In the genomic region with DNA sequence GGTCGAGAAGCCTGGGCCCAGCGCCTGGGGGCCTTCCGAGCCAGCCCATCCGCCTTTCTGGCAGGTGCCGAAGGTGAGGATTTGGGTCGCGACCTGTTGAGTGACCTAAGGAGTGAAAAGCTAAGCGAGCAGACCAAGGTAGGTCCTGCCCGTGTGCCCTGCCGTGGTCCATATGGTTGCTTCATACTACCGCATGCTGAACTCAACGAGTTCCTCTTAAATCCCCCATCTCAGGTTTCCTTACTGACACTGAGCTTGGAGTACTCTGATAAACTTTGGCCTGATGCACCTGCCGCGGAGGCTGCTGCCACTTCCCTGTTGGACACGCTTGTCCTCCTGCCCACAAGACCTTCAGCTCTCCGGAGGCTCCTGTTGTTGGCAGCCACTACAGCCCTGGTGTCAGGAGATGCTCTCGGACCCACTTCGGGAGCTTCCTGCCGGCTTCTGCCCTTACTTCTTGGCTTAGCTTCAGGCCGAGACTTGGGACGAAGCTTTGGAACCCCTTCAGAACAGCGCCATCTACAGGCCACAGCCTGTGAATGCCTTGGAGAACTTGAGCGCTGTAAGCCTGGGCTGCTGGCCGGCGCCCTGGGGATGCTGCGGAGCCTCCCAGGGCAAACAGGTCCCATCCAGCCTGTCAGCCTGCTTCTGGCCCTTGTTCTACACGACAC, we compare ENCODE assay signal across 8 mouse cellular contexts. TPM values are rescaled to one million over a fixed set of nuclear protein-coding genes. Genes with fewer than 3 reads are reported as not detected.
DNase-seq lines count a peak whose midpoint lies in the region; ATAC-seq lines count a peak whose summit lies in the region.

No protein-coding gene starts in this region.

- H3K27ac ChIP-seq in intestine, embryonic 16.5 days (ENCODE audit: low read length), result peak overlapping the region; percentile 97
- peak overlapping the region; percentile 90 for H3K27ac ChIP-seq in midbrain, embryonic 10.5 days (replicated peaks)

- peak; percentile 6; the same call in 1 of the 2 replicates for ATAC-seq in intestine, embryonic 16.5 days
- no peak for ATAC-seq in activated CD4-positive, CD25-positive, alpha-beta regulatory T cell, adult 4 months

- H3K4me2 ChIP-seq in intestine, embryonic 16.5 days (ENCODE audit: low read depth, low read length), result peak overlapping the region; percentile 97

- intact Hi-C loops in left cerebral cortex, postnatal 36 days (cut with DNase I), result loop anchor here (5.0 kb wide), 1 partner anchor 69 kb away; a partner anchor contains a TSS

- H3K36me3 ChIP-seq in intestine, embryonic 16.5 days (ENCODE audit: control insufficient read depth, insufficient read depth, low read length), result peaks cover 5% of the 10 kb centered on the region
- peaks cover 5% of the 10 kb centered on the region; the same call in 1 of the 2 replicates for H3K36me3 ChIP-seq in midbrain, embryonic 10.5 days

- WGBS in intestine, embryonic 16.5 days, result 6% methylated on average over 27 of the region's 27 CpGs
- 9% methylated on average over 27 of the region's 27 CpGs for WGBS in midbrain, embryonic 10.5 days

- H3K9ac ChIP-seq in intestine, embryonic 16.5 days (ENCODE audit: low read depth, low read length), result peak overlapping the region; percentile 89

- peak; percentile 87 for DNase-seq in adrenal gland, postnatal 10 days
- peak; percentile 82 for DNase-seq in embryo, embryonic 11.5 days (ENCODE audit: low read depth, low spot score)
- DNase-seq in gastrocnemius, postnatal 4 days (ENCODE audit: low spot score in 2 of 2), result peak; percentile 65 to 85
- DNase-seq in left cerebral cortex, postnatal 36 days (ENCODE audit: low spot score in 2 of 2), result peak; percentile 71 to 78
- peak; percentile 87 for DNase-seq in midbrain, embryonic 10.5 days (ENCODE audit: low spot score)
- peak; percentile 46 to 47 for DNase-seq in right cerebral cortex, postnatal 36 days (ENCODE audit: low spot score in 2 of 2)

- peak overlapping the region; percentile 80 for H3K4me3 ChIP-seq in intestine, embryonic 16.5 days (ENCODE audit: low read length)
- peak overlapping the region; percentile 85 for H3K4me3 ChIP-seq in midbrain, embryonic 10.5 days

- H3K9me3 ChIP-seq in intestine, embryonic 16.5 days (ENCODE audit: control insufficient read depth, low read length), result no peaks in the 10 kb centered on the region
- H3K9me3 ChIP-seq in midbrain, embryonic 10.5 days (replicated peaks), result no peaks in the 10 kb centered on the region

- H3K27me3 ChIP-seq in intestine, embryonic 16.5 days (replicated peaks; ENCODE audit: control insufficient read depth, insufficient read depth, low read length), result no peaks in the 10 kb centered on the region
- H3K27me3 ChIP-seq in midbrain, embryonic 10.5 days (ENCODE audit: low read depth, poor library complexity, severe bottlenecking), result peaks cover 51% of the 10 kb centered on the region

- peaks cover 32% of the 10 kb centered on the region for H3K4me1 ChIP-seq in intestine, embryonic 16.5 days (ENCODE audit: control insufficient read depth, insufficient read depth, low read length)
- H3K4me1 ChIP-seq in midbrain, embryonic 10.5 days, result peaks cover 34% of the 10 kb centered on the region

RNA-seq across cellular contexts. Expression of a gene that starts 0.8 kb away (rescaled TPM):
- total RNA-seq in adrenal gland, postnatal 10 days (2021), result 1 to 10 TPM; 6.3 to 7.3 TPM
- total RNA-seq in gastrocnemius, postnatal 4 days (2021), result 1 to 10 TPM; 3.1 to 3.2 TPM
- 10.3 and 10.8 TPM in 2 replicates for polyA plus RNA-seq in intestine, embryonic 16.5 days (2015; fragmentation: Nextera tagmentation; extraction: Ambion mirVana)
- 1 to 10 TPM; 6.6 to 7.3 TPM for total RNA-seq in left cerebral cortex, postnatal 36 days (2021)
- polyA plus RNA-seq in midbrain, embryonic 10.5 days (2016; fragmentation: Nextera tagmentation; extraction: Ambion mirVana), result 1.6 and 2.3 TPM in 2 replicates
- 1 to 10 TPM; 5.1 to 8.6 TPM for polyA plus RNA-seq in activated CD4-positive, CD25-positive, alpha-beta regulatory T cell, adult 4 months (2017; shearing (Covaris generic))

RNA-seq across cellular contexts. Expression of a gene that starts 8.2 kb away (rescaled TPM):
- total RNA-seq in adrenal gland, postnatal 10 days (2021), result not detected
- total RNA-seq in gastrocnemius, postnatal 4 days (2021), result not detected
- 24.4 and 25.6 TPM in 2 replicates for polyA plus RNA-seq in intestine, embryonic 16.5 days (2015; fragmentation: Nextera tagmentation; extraction: Ambion mirVana)
- not detected for total RNA-seq in left cerebral cortex, postnatal 36 days (2021)
- polyA plus RNA-seq in midbrain, embryonic 10.5 days (2016; fragmentation: Nextera tagmentation; extraction: Ambion mirVana), result 0.16 and 0.29 TPM in 2 replicates
- not detected for polyA plus RNA-seq in activated CD4-positive, CD25-positive, alpha-beta regulatory T cell, adult 4 months (2017; shearing (Covaris generic))

RNA-seq across cellular contexts. Expression of a gene that starts 33.1 kb away (rescaled TPM):
- 100 to 1,000 TPM in 1 of 2 experiments, 10 to 100 TPM in 1; 98.8 to 108 TPM for total RNA-seq in adrenal gland, postnatal 10 days (2021)
- 10 to 100 TPM; 55.2 to 67.2 TPM for total RNA-seq in gastrocnemius, postnatal 4 days (2021)
- polyA plus RNA-seq in intestine, embryonic 16.5 days (2015; fragmentation: Nextera tagmentation; extraction: Ambion mirVana), result 111 and 131 TPM in 2 replicates
- 10 to 100 TPM; 73.2 to 74.8 TPM for total RNA-seq in left cerebral cortex, postnatal 36 days (2021)
- polyA plus RNA-seq in midbrain, embryonic 10.5 days (2016; fragmentation: Nextera tagmentation; extraction: Ambion mirVana), result 186 and 200 TPM in 2 replicates
- 10 to 100 TPM; 65.1 to 70.2 TPM for polyA plus RNA-seq in activated CD4-positive, CD25-positive, alpha-beta regulatory T cell, adult 4 months (2017; shearing (Covaris generic))

RNA-seq across cellular contexts. Expression of a gene that starts 41.4 kb away (rescaled TPM):
- total RNA-seq in adrenal gland, postnatal 10 days (2021), result 10 to 100 TPM; 49.9 to 52.2 TPM
- 10 to 100 TPM; 50.1 to 54.4 TPM for total RNA-seq in gastrocnemius, postnatal 4 days (2021)
- 40.2 and 40.9 TPM in 2 replicates for polyA plus RNA-seq in intestine, embryonic 16.5 days (2015; fragmentation: Nextera tagmentation; extraction: Ambion mirVana)
- 100 to 1,000 TPM in 1 of 2 experiments, 10 to 100 TPM in 1; 80.4 to 105 TPM for total RNA-seq in left cerebral cortex, postnatal 36 days (2021)
- polyA plus RNA-seq in midbrain, embryonic 10.5 days (2016; fragmentation: Nextera tagmentation; extraction: Ambion mirVana), result 65.6 and 74.8 TPM in 2 replicates
- 10 to 100 TPM; 21.9 to 37.3 TPM for polyA plus RNA-seq in activated CD4-positive, CD25-positive, alpha-beta regulatory T cell, adult 4 months (2017; shearing (Covaris generic))

RNA-seq across cellular contexts. Expression of a gene that starts 58.3 kb away (rescaled TPM):
- 10 to 100 TPM in 1 of 2 experiments, 1 to 10 TPM in 1; 8.0 to 12.3 TPM for total RNA-seq in adrenal gland, postnatal 10 days (2021)
- total RNA-seq in gastrocnemius, postnatal 4 days (2021), result 1 to 10 TPM; 8.4 to 9.3 TPM
- polyA plus RNA-seq in intestine, embryonic 16.5 days (2015; fragmentation: Nextera tagmentation; extraction: Ambion mirVana), result 6.9 and 7.4 TPM in 2 replicates
- 10 to 100 TPM; 77.2 to 89.0 TPM for total RNA-seq in left cerebral cortex, postnatal 36 days (2021)
- polyA plus RNA-seq in midbrain, embryonic 10.5 days (2016; fragmentation: Nextera tagmentation; extraction: Ambion mirVana), result 9.6 and 15.3 TPM in 2 replicates
- 10 to 100 TPM; 16.3 to 18.4 TPM for polyA plus RNA-seq in activated CD4-positive, CD25-positive, alpha-beta regulatory T cell, adult 4 months (2017; shearing (Covaris generic))
